Mouse (Mus musculus): ENCODE data around the gene Mier2. TPM values are rescaled to one million over a fixed set of nuclear protein-coding genes. Genes with fewer than 3 reads are reported as not detected.

Mier2 gene
- total and polyA plus RNA-seq, 3 experiments, result 22.4 to 30.2 (median 26.7) TPM

DNA sequence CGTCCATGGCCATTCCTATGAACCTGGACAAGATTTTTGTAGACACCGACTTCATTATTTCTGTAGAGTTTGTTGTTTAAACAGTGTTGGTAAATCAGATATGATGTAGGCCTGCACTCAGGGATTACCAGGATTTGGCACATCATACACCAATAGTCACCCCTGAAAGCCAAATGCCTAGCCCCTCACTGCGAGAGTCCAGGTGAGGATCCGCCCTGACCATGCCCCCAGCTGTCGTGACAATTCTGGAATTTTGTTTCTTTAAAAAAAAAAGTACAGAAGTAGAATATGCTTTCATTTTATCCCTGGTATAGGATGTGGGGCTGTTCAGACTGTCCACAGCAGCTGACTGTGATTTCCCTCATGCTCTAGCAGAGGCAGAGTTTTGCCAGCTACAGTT, 14.9 kb upstream of the Mier2 start:
- Histone ChIP-seq H3K4me1 (ENCODE audit: control insufficient read depth in 1 of 2, insufficient read depth in 2 of 2) (no peaks in the 10 kb centered on the region), H3K4me3 (replicated peaks in 1 of 3; ENCODE audit: low read depth in 2 of 3, low read length in 2 of 3, poor library complexity in 1 of 3) (no peak overlapping the region), H3K27me3 (replicated peaks) (peaks cover 19% of the 10 kb centered on the region), H3K27ac (ENCODE audit: insufficient read depth, low read depth) (no peak overlapping the region), H3K79me2 (replicated peaks; ENCODE audit: control insufficient read depth, extremely low read depth, insufficient read depth, poor library complexity, severe bottlenecking) (no peaks in the 10 kb centered on the region), H3K36me3 (replicated peaks in 1 of 2; ENCODE audit: control insufficient read depth in 1 of 2, insufficient read depth in 1 of 2, low read length in 1 of 2) (no peaks in the 10 kb centered on the region), H3K9ac (ENCODE audit: insufficient read depth, low read depth) (no peak overlapping the region), H3K9me3 (replicated peaks; ENCODE audit: low read length) (no peaks in the 10 kb centered on the region), H3K4me2 (ENCODE audit: insufficient read depth, low read depth, poor library complexity, severe bottlenecking) (no peak overlapping the region)
- no peak for DNase-seq (ENCODE audit: extremely low read depth)
- no peak for TF ChIP-seq CTCF (conservative IDR thresholded peaks at IDR 0.05 in 1 of 2, IDR thresholded peaks at IDR 0.05 in 1 of 2; ENCODE audit: low read depth in 2 of 2, low read length in 2 of 2)
- no peak for TF ChIP-seq ETS1 (conservative IDR thresholded peaks at IDR 0.05; ENCODE audit: low read depth, low read length)
- no peak for TF ChIP-seq CHD2 (IDR thresholded peaks at IDR 0.05; ENCODE audit: low read length)
- TF ChIP-seq MEF2A (IDR thresholded peaks at IDR 0.05; ENCODE audit: borderline replicate concordance, low read depth, low read length), result no peak
- TF ChIP-seq SIN3A (IDR thresholded peaks at IDR 0.05; ENCODE audit: low read length), result no peak
- TF ChIP-seq POLR2A (IDR thresholded peaks at IDR 0.05; ENCODE audit: low read depth, low read length), result no peak
- TF ChIP-seq E2F4 (IDR thresholded peaks at IDR 0.05; ENCODE audit: insufficient replicate concordance, low read depth, low read length), result no peak
- TF ChIP-seq MXI1 (IDR thresholded peaks at IDR 0.05; ENCODE audit: low read depth, low read length), result no peak
- no peak for TF ChIP-seq MAFK (IDR thresholded peaks at IDR 0.05; ENCODE audit: insufficient replicate concordance, low read length)
- TF ChIP-seq RAD21 (IDR thresholded peaks at IDR 0.05; ENCODE audit: low read depth, low read length), result no peak
- no peak for TF ChIP-seq NELFE (IDR thresholded peaks at IDR 0.05; ENCODE audit: low read depth, low read length)
- no peak for TF ChIP-seq NRF1 (IDR thresholded peaks at IDR 0.05; ENCODE audit: low read depth, low read length)
- TF ChIP-seq HCFC1 (IDR thresholded peaks at IDR 0.05; ENCODE audit: low read depth, low read length), result no peak
- TF ChIP-seq SMC3 (IDR thresholded peaks at IDR 0.05; ENCODE audit: low read depth, low read length), result no peak
- TF ChIP-seq MYC (IDR thresholded peaks at IDR 0.05; ENCODE audit: low read depth, low read length), result no peak
- no peak for TF ChIP-seq TCF12 (IDR thresholded peaks at IDR 0.05; ENCODE audit: low read depth, low read length)
- dilution Hi-C loops (cut with MboI; ENCODE audit: extremely low pct_ligation_motif_present, extremely low pct_unique_long_range_greater_than_20kb, low sequenced_read_pairs) (no loop called here), in situ Hi-C loops (cut with MboI; ENCODE audit: low pct_ligation_motif_present, low pct_unique_long_range_greater_than_20kb, low sequenced_read_pairs) (no loop called here)

DNA sequence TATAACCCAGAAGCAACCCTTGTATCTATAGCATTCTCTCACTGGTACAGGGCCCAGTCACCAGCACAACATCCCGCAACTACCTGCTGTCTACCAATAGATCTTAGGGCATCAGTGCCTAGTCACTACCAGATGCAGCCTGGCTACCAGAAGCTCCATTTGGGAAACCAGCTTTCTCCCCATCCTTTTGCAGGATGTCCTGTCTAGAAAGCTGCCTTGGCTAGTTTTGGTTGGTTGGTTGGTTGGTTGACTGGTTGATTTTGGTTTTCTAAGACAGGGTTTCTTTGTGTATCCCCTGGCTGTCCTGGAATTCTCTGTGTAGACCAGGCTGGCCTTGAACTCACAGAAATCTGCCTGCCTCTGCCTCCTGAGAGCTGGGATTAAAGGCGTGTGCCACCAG, 4.7 kb upstream of the Mier2 start:
- DNase-seq (ENCODE audit: extremely low read depth), result no peak
- TF ChIP-seq RAD21 (IDR thresholded peaks at IDR 0.05; ENCODE audit: low read depth, low read length), result no peak
- no peak for TF ChIP-seq POLR2A (IDR thresholded peaks at IDR 0.05; ENCODE audit: low read depth, low read length)
- no peak for TF ChIP-seq E2F4 (IDR thresholded peaks at IDR 0.05; ENCODE audit: insufficient replicate concordance, low read depth, low read length)
- TF ChIP-seq TCF12 (IDR thresholded peaks at IDR 0.05; ENCODE audit: low read depth, low read length), result no peak
- TF ChIP-seq MAZ (IDR thresholded peaks at IDR 0.05; ENCODE audit: low read depth, low read length), result no peak
- no peak for TF ChIP-seq ELF1 (IDR thresholded peaks at IDR 0.05; ENCODE audit: low read depth, low read length)
- TF ChIP-seq CHD1 (IDR thresholded peaks at IDR 0.05; ENCODE audit: low read depth, low read length), result no peak
- no peak for TF ChIP-seq NELFE (IDR thresholded peaks at IDR 0.05; ENCODE audit: low read depth, low read length)
- TF ChIP-seq USF1 (IDR thresholded peaks at IDR 0.05; ENCODE audit: low read depth, low read length), result no peak
- no peak for TF ChIP-seq CTCF (conservative IDR thresholded peaks at IDR 0.05 in 1 of 2, IDR thresholded peaks at IDR 0.05 in 1 of 2; ENCODE audit: low read depth in 2 of 2, low read length in 2 of 2)
- TF ChIP-seq ZC3H11A (IDR thresholded peaks at IDR 0.05; ENCODE audit: low read depth, low read length), result no peak
- no peak for TF ChIP-seq USF2 (conservative IDR thresholded peaks at IDR 0.05; ENCODE audit: low read depth, low read length)
- TF ChIP-seq NRF1 (IDR thresholded peaks at IDR 0.05; ENCODE audit: low read depth, low read length), result no peak
- no peak overlapping the region for H3K4me2 ChIP-seq (ENCODE audit: insufficient read depth, low read depth, poor library complexity, severe bottlenecking)
- H3K36me3 ChIP-seq (replicated peaks in 1 of 2; ENCODE audit: control insufficient read depth in 1 of 2, insufficient read depth in 1 of 2, low read length in 1 of 2), result no peaks in the 10 kb centered on the region
- no peak overlapping the region for H3K4me3 ChIP-seq (replicated peaks in 1 of 3; ENCODE audit: low read depth in 2 of 3, low read length in 2 of 3, poor library complexity in 1 of 3)
- no peaks in the 10 kb centered on the region for H3K79me2 ChIP-seq (replicated peaks; ENCODE audit: control insufficient read depth, extremely low read depth, insufficient read depth, poor library complexity, severe bottlenecking)
- no peak overlapping the region for H3K27ac ChIP-seq (ENCODE audit: insufficient read depth, low read depth)
- H3K9me3 ChIP-seq (replicated peaks; ENCODE audit: low read length), result peaks cover 7% of the 10 kb centered on the region
- no peak overlapping the region for H3K9ac ChIP-seq (ENCODE audit: insufficient read depth, low read depth)
- dilution Hi-C loops (cut with MboI; ENCODE audit: extremely low pct_ligation_motif_present, extremely low pct_unique_long_range_greater_than_20kb, low sequenced_read_pairs) (no loop called here), in situ Hi-C loops (cut with MboI; ENCODE audit: low pct_ligation_motif_present, low pct_unique_long_range_greater_than_20kb, low sequenced_read_pairs) (no loop called here)
- H3K4me1 ChIP-seq (ENCODE audit: control insufficient read depth in 1 of 2, insufficient read depth in 2 of 2), result peaks cover 5 to 6% of the 10 kb centered on the region in 2 experiments
- H3K27me3 ChIP-seq (replicated peaks), result peaks cover 37% of the 10 kb centered on the region
